Mouse (Mus musculus) lung, postnatal 0 days (tissue): Measurements from ENCODE around the gene Wnt5b.

Experiments used
- CTCF ChIP-seq: IDR thresholded peaks from 2 replicates; pipeline ENCODE4 v1.5.1; 2016; ENCODE audit warnings: antibody characterized with exemption, mild to moderate bottlenecking
- EP300 ChIP-seq: IDR thresholded peaks from 2 replicates; pipeline ENCODE4 v1.6.1; 2016; ENCODE audit warnings: antibody characterized with exemption, mild to moderate bottlenecking, control low read depth

- no peak for TF ChIP-seq CTCF
- no peak for TF ChIP-seq EP300
Measured at GRCm38 (mm10) chr6:119587454-119587853, 43.3 kb upstream of the Wnt5b start.
